21 mouse cellular contexts compared by ENCODE assay signal in genomic region chr5:93235888-93236287, GRCm38 (mm10). TPM values are rescaled to one million over a fixed set of nuclear protein-coding genes. Genes with fewer than 3 reads are reported as not detected.
DNase-seq lines count a peak whose midpoint lies in the region; ATAC-seq and TF ChIP-seq lines count a peak whose summit lies in the region.
"Had no signal": no experiment of that assay in that cellular context is flagged by ENCODE, and none has a peak within 500 bp of the region (broad histone marks: within the 10 kb centered on the region; RNA-seq: fewer than 3 reads in every experiment).

No protein-coding gene starts in this region.

- H3K4me1 ChIP-seq in hindbrain, postnatal 0 days (ENCODE audit: insufficient read depth, low read length): no peaks in the 10 kb centered on the region
- H3K4me1 ChIP-seq in hindbrain, embryonic 13.5 days (replicated peaks): no peaks in the 10 kb centered on the region
- H3K4me1 ChIP-seq: forebrain, embryonic 10.5 days; limb, embryonic 12.5 days; neural tube, embryonic 12.5 days had no signal

- H3K9ac ChIP-seq in hindbrain, postnatal 0 days (replicated peaks; ENCODE audit: low read length): no peak overlapping the region
- no peak overlapping the region for H3K9ac ChIP-seq in hindbrain, embryonic 13.5 days
- H3K9ac ChIP-seq: embryonic facial prominence, embryonic 13.5 days; limb, embryonic 12.5 days; liver, embryonic 15.5 days; neural tube, embryonic 12.5 days had no signal

- no peak overlapping the region for H3K4me2 ChIP-seq in hindbrain, postnatal 0 days (ENCODE audit: low read depth, low read length)
- no peak overlapping the region for H3K4me2 ChIP-seq in hindbrain, embryonic 13.5 days
- H3K4me2 ChIP-seq: embryonic facial prominence, embryonic 13.5 days; limb, embryonic 12.5 days; liver, embryonic 15.5 days; midbrain, embryonic 11.5 days; neural tube, embryonic 12.5 days had no signal

- peak; percentile 79 for DNase-seq in hindbrain, postnatal 0 days (ENCODE audit: low spot score)
- peak; percentile 94 for DNase-seq in cerebellum, adult 11 months
- DNase-seq in cerebellum, postnatal 10 days: peak; percentile 93 to 95
- DNase-seq in layer of hippocampus, postnatal 10 days (ENCODE audit: low spot score in 2 of 2): peak; percentile 66 to 70
- DNase-seq in heart, adult 9 months (ENCODE audit: low spot score in 2 of 2): no peak
- DNase-seq in thymus, postnatal 0 days (ENCODE audit: low spot score): no peak
- no peak for DNase-seq in urinary bladder, postnatal 25 days (ENCODE audit: low spot score)
- DNase-seq: heart, adult 2 months; heart, postnatal 14 days; kidney, postnatal 36 days; lung, postnatal 36 days had no signal

- H3K27ac ChIP-seq in hindbrain, postnatal 0 days: no peak overlapping the region
- H3K27ac ChIP-seq in hindbrain, embryonic 13.5 days: no peak overlapping the region
- H3K27ac ChIP-seq: embryonic facial prominence, embryonic 13.5 days; forebrain, embryonic 10.5 days; heart, adult 2 months; limb, embryonic 12.5 days; liver, embryonic 15.5 days; neural tube, embryonic 12.5 days had no signal

- TF ChIP-seq CTCF in hindbrain, postnatal 0 days (IDR thresholded peaks at IDR 0.05; ENCODE audit: low read depth): no peak

- peak; percentile 87 for ATAC-seq in hindbrain, postnatal 0 days
- no peak for ATAC-seq in hindbrain, embryonic 13.5 days (ENCODE audit: low FRiP score)
- ATAC-seq: intestine, postnatal 0 days had no signal

- H3K9me3 ChIP-seq in hindbrain, postnatal 0 days (ENCODE audit: low read length): no peaks in the 10 kb centered on the region
- no peaks in the 10 kb centered on the region for H3K9me3 ChIP-seq in hindbrain, embryonic 13.5 days
- H3K9me3 ChIP-seq: embryonic facial prominence, embryonic 13.5 days; forebrain, embryonic 10.5 days; G1E; limb, embryonic 12.5 days; liver, embryonic 15.5 days; neural tube, embryonic 12.5 days had no signal

- H3K36me3 ChIP-seq in hindbrain, postnatal 0 days (ENCODE audit: insufficient read depth, low read length): no peaks in the 10 kb centered on the region
- H3K36me3 ChIP-seq in hindbrain, embryonic 13.5 days: no peaks in the 10 kb centered on the region
- H3K36me3 ChIP-seq: embryonic facial prominence, embryonic 13.5 days; forebrain, embryonic 10.5 days; G1E; limb, embryonic 12.5 days; liver, embryonic 15.5 days; neural tube, embryonic 12.5 days had no signal

- H3K27me3 ChIP-seq in hindbrain, postnatal 0 days (ENCODE audit: insufficient read depth, low read length): no peaks in the 10 kb centered on the region
- no peaks in the 10 kb centered on the region for H3K27me3 ChIP-seq in hindbrain, embryonic 13.5 days
- H3K27me3 ChIP-seq: embryonic facial prominence, embryonic 13.5 days; limb, embryonic 12.5 days; liver, embryonic 15.5 days; neural tube, embryonic 12.5 days had no signal

- H3K4me3 ChIP-seq in hindbrain, postnatal 0 days (ENCODE audit: low read length): no peak overlapping the region
- H3K4me3 ChIP-seq in hindbrain, embryonic 13.5 days: no peak overlapping the region
- H3K4me3 ChIP-seq: embryonic facial prominence, embryonic 13.5 days; forebrain, embryonic 10.5 days; heart, adult 2 months; limb, embryonic 12.5 days; liver, embryonic 15.5 days; neural tube, embryonic 12.5 days had no signal

- 40% methylated on average over 3 of the region's 3 CpGs for WGBS in hindbrain, postnatal 0 days
- WGBS in hindbrain, embryonic 13.5 days: 72% methylated on average over 3 of the region's 3 CpGs

RNA-seq across cellular contexts. Expression of gene 2010109A12Rik, which starts 29.6 kb away (rescaled TPM):
- 0.36 TPM in 1 of 2 replicates, not detected in the other for total RNA-seq in hindbrain, postnatal 0 days (2014; rRNA removed)
- polyA plus RNA-seq in hindbrain, postnatal 0 days (2015; fragmentation: Nextera tagmentation; extraction: Ambion mirVana): 0.71 and 0.72 TPM in 2 replicates
- polyA plus RNA-seq in hindbrain, embryonic 13.5 days (2015; fragmentation: Nextera tagmentation; extraction: Ambion mirVana): 2.0 and 2.2 TPM in 2 replicates
- 1 to 10 TPM in 1 of 2 experiments, under 1 TPM in 1; 0.87 to 1.1 TPM for total RNA-seq in layer of hippocampus, postnatal 10 days (2021)
- polyA plus RNA-seq in thymus, postnatal 0 days (2015; fragmentation: Nextera tagmentation; extraction: Ambion mirVana): 4.2 and 6.2 TPM in 2 replicates
- total RNA-seq: gastrocnemius, adult 8-10 months had no signal
- polyA plus RNA-seq: heart, adult 2 months had no signal

RNA-seq across cellular contexts. Expression of gene Ccni, which starts 29.6 kb away (rescaled TPM):
- 269 and 279 TPM in 2 replicates for total RNA-seq in hindbrain, postnatal 0 days (2014; rRNA removed)
- polyA plus RNA-seq in hindbrain, postnatal 0 days (2015; fragmentation: Nextera tagmentation; extraction: Ambion mirVana): 116 and 122 TPM in 2 replicates
- polyA plus RNA-seq in hindbrain, embryonic 13.5 days (2015; fragmentation: Nextera tagmentation; extraction: Ambion mirVana): 137 and 140 TPM in 2 replicates
- 100 to 1,000 TPM; 358 to 363 TPM for total RNA-seq in layer of hippocampus, postnatal 10 days (2021)
- 104 and 128 TPM in 2 replicates for polyA plus RNA-seq in thymus, postnatal 0 days (2015; fragmentation: Nextera tagmentation; extraction: Ambion mirVana)

RNA-seq across cellular contexts. Expression of gene Ccng2, which starts 31.2 kb away (rescaled TPM):
- 38.6 and 45.3 TPM in 2 replicates for total RNA-seq in hindbrain, postnatal 0 days (2014; rRNA removed)
- 32.5 and 33.2 TPM in 2 replicates for polyA plus RNA-seq in hindbrain, postnatal 0 days (2015; fragmentation: Nextera tagmentation; extraction: Ambion mirVana)
- polyA plus RNA-seq in hindbrain, embryonic 13.5 days (2015; fragmentation: Nextera tagmentation; extraction: Ambion mirVana): 109 and 119 TPM in 2 replicates
- 10 to 100 TPM; 42.6 to 52.7 TPM for total RNA-seq in layer of hippocampus, postnatal 10 days (2021)
- polyA plus RNA-seq in thymus, postnatal 0 days (2015; fragmentation: Nextera tagmentation; extraction: Ambion mirVana): 120 and 123 TPM in 2 replicates

Comparison
In these comparisons a context has a peak if more than half of its experiments do, and no peak if none do; other contexts are left out.
1. DNase-seq: peak in hindbrain, postnatal 0 days (single experiment), cerebellum, adult 11 months (single experiment), cerebellum, postnatal 10 days (2 of 2) and layer of hippocampus, postnatal 10 days (2 of 2); none in heart, adult 9 months (0 of 2), thymus, postnatal 0 days (single experiment) and urinary bladder, postnatal 25 days (single experiment).